In the genomic region with DNA sequence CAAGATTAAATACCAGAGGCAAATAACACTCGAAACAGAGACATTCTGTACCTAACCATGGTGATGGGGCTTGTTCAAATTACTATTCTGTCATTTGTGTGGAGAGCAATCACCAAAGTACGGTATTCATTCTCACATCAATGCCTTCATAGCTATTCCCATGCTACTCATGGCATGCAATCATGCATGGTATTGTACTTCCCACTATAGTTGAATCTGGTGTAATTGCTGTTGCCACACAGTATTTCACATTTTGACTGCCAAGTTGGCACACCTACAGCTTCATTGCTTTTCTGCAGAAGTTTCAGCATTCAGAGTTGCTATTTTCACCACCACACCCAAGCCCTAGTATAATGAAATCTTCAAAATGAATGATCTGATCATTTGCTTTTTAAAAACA, we compare ENCODE assay signal across 19 mouse cellular contexts. TPM values are rescaled to one million over a fixed set of nuclear protein-coding genes. Genes with fewer than 3 reads are reported as not detected.
DNase-seq lines count a peak whose midpoint lies in the region; ATAC-seq and TF ChIP-seq lines count a peak whose summit lies in the region.
"Had no signal": no experiment of that assay in that cellular context is flagged by ENCODE, and none has a peak within 500 bp of the region (broad histone marks: within the 10 kb centered on the region; RNA-seq: fewer than 3 reads in every experiment).

No protein-coding gene starts in this region.

- H3K9ac ChIP-seq in forebrain, embryonic 13.5 days, result no peak overlapping the region
- H3K9ac ChIP-seq in forebrain, embryonic 11.5 days (ENCODE audit: low read length), result no peak overlapping the region
- H3K9ac ChIP-seq in embryonic facial prominence, embryonic 15.5 days, result no peak overlapping the region
- H3K9ac ChIP-seq in liver, embryonic 11.5 days (ENCODE audit: low read depth, low read length), result no peak overlapping the region
- H3K9ac ChIP-seq in intestine, postnatal 0 days (ENCODE audit: low read depth, low read length), result no peak overlapping the region
- H3K9ac ChIP-seq: embryonic facial prominence, embryonic 12.5 days; liver, embryonic 13.5 days; lung, embryonic 14.5 days; midbrain, embryonic 13.5 days; neural tube, embryonic 13.5 days had no signal

- H3K4me2 ChIP-seq in forebrain, embryonic 13.5 days, result no peak overlapping the region
- no peak overlapping the region for H3K4me2 ChIP-seq in forebrain, embryonic 11.5 days (ENCODE audit: low read depth, low read length, severe bottlenecking)
- H3K4me2 ChIP-seq in embryonic facial prominence, embryonic 15.5 days (replicated peaks), result 0 out of 2 replicates have a peak overlapping the region, but pooled peaks have one; percentile 21
- peak overlapping the region; percentile 0 for H3K4me2 ChIP-seq in myocyte (ENCODE audit: low read depth)
- H3K4me2 ChIP-seq in liver, embryonic 11.5 days, result no peak overlapping the region
- H3K4me2 ChIP-seq in intestine, postnatal 0 days (replicated peaks; ENCODE audit: low read depth), result no peak overlapping the region
- H3K4me2 ChIP-seq: embryonic facial prominence, embryonic 12.5 days; liver, embryonic 13.5 days; lung, embryonic 14.5 days; midbrain, embryonic 13.5 days; neural tube, embryonic 13.5 days had no signal

- peak; percentile 82 for ATAC-seq in forebrain, embryonic 13.5 days
- ATAC-seq in forebrain, embryonic 11.5 days (replicated peaks; ENCODE audit: low FRiP score), result no peak
- ATAC-seq in embryonic facial prominence, embryonic 15.5 days (ENCODE audit: insufficient number of reproducible peaks, low FRiP score, low TSS enrichment, low read depth), result no peak
- no peak for ATAC-seq in liver, embryonic 11.5 days (replicated peaks; ENCODE audit: low FRiP score)
- no peak for ATAC-seq in intestine, postnatal 0 days
- ATAC-seq: midbrain, embryonic 13.5 days had no signal

- peaks cover 52% of the 10 kb centered on the region for H3K79me2 ChIP-seq in myocyte (ENCODE audit: control insufficient read depth, insufficient read depth)

- H3K27me3 ChIP-seq in forebrain, embryonic 13.5 days, result no peaks in the 10 kb centered on the region
- H3K27me3 ChIP-seq in forebrain, embryonic 11.5 days (ENCODE audit: control insufficient read depth, insufficient read depth, low read length), result no peaks in the 10 kb centered on the region
- H3K27me3 ChIP-seq in embryonic facial prominence, embryonic 15.5 days, result no peaks in the 10 kb centered on the region
- no peaks in the 10 kb centered on the region for H3K27me3 ChIP-seq in myocyte (ENCODE audit: control insufficient read depth, insufficient read depth, insufficient read length)
- H3K27me3 ChIP-seq in liver, embryonic 11.5 days (replicated peaks; ENCODE audit: control insufficient read depth, insufficient read depth, low read length), result no peaks in the 10 kb centered on the region
- H3K27me3 ChIP-seq in intestine, postnatal 0 days (replicated peaks; ENCODE audit: control insufficient read depth, insufficient read depth, low read length), result no peaks in the 10 kb centered on the region
- H3K27me3 ChIP-seq: embryonic facial prominence, embryonic 12.5 days; liver, embryonic 13.5 days; midbrain, embryonic 13.5 days; neural tube, embryonic 13.5 days had no signal

- 63% methylated on average over 2 of the region's 2 CpGs for WGBS in forebrain, embryonic 13.5 days
- WGBS in forebrain, embryonic 11.5 days, result 96% methylated on average over 2 of the region's 2 CpGs
- WGBS in embryonic facial prominence, embryonic 15.5 days, result 40% methylated on average over 2 of the region's 2 CpGs
- WGBS in liver, embryonic 11.5 days, result 76% methylated on average over 2 of the region's 2 CpGs
- 84% methylated on average over 2 of the region's 2 CpGs for WGBS in intestine, postnatal 0 days

- H3K36me3 ChIP-seq in forebrain, embryonic 13.5 days (ENCODE audit: poor library complexity, severe bottlenecking), result no peaks in the 10 kb centered on the region
- no peaks in the 10 kb centered on the region for H3K36me3 ChIP-seq in forebrain, embryonic 11.5 days (ENCODE audit: control insufficient read depth, insufficient read depth, low read length)
- peaks cover 16% of the 10 kb centered on the region for H3K36me3 ChIP-seq in embryonic facial prominence, embryonic 15.5 days
- peaks cover 25% of the 10 kb centered on the region for H3K36me3 ChIP-seq in myocyte (ENCODE audit: control insufficient read depth, insufficient read depth)
- H3K36me3 ChIP-seq in liver, embryonic 11.5 days (ENCODE audit: control insufficient read depth, insufficient read depth, low read length), result no peaks in the 10 kb centered on the region
- no peaks in the 10 kb centered on the region for H3K36me3 ChIP-seq in intestine, postnatal 0 days (ENCODE audit: control insufficient read depth, insufficient read depth)
- H3K36me3 ChIP-seq: embryonic facial prominence, embryonic 12.5 days; liver, embryonic 13.5 days; midbrain, embryonic 13.5 days; neural tube, embryonic 13.5 days had no signal

- no peak overlapping the region for H3K4me3 ChIP-seq in forebrain, embryonic 13.5 days
- no peak overlapping the region for H3K4me3 ChIP-seq in forebrain, embryonic 11.5 days (ENCODE audit: low read depth, low read length)
- no peak overlapping the region for H3K4me3 ChIP-seq in embryonic facial prominence, embryonic 15.5 days (replicated peaks)
- H3K4me3 ChIP-seq in myocyte, result no peak overlapping the region
- no peak overlapping the region for H3K4me3 ChIP-seq in liver, embryonic 11.5 days (ENCODE audit: low read depth, low read length)
- H3K4me3 ChIP-seq in intestine, postnatal 0 days (ENCODE audit: low read depth, low read length), result no peak overlapping the region
- H3K4me3 ChIP-seq: embryonic facial prominence, embryonic 12.5 days; liver, embryonic 13.5 days; midbrain, embryonic 13.5 days; neural tube, embryonic 13.5 days had no signal

- DNase-seq in forebrain, embryonic 11.5 days (ENCODE audit: low spot score), result no peak
- DNase-seq in lung, postnatal 36 days, result peak; percentile 54
- no peak for DNase-seq in lung, postnatal 4 days
- no peak for DNase-seq in liver, embryonic 11.5 days (ENCODE audit: low spot score)
- DNase-seq: adrenal gland, postnatal 36 days; cerebellum, adult 9-10 months; gastrocnemius, postnatal 14 days; kidney, adult 8-10 months; kidney, postnatal 25 days; liver, embryonic 13.5 days; lung, embryonic 14.5 days; thymus, postnatal 14 days had no signal

- TF ChIP-seq CTCF in intestine, postnatal 0 days (IDR thresholded peaks at IDR 0.05; ENCODE audit: low read depth), result no peak

- H3K4me1 ChIP-seq in forebrain, embryonic 13.5 days, result no peaks in the 10 kb centered on the region
- H3K4me1 ChIP-seq in forebrain, embryonic 11.5 days (replicated peaks; ENCODE audit: control insufficient read depth, insufficient read depth, low read length), result no peaks in the 10 kb centered on the region
- peaks cover 9% of the 10 kb centered on the region for H3K4me1 ChIP-seq in embryonic facial prominence, embryonic 15.5 days
- H3K4me1 ChIP-seq in liver, embryonic 11.5 days (replicated peaks; ENCODE audit: control insufficient read depth, insufficient read depth, low read length), result no peaks in the 10 kb centered on the region
- no peaks in the 10 kb centered on the region for H3K4me1 ChIP-seq in intestine, postnatal 0 days (replicated peaks; ENCODE audit: control insufficient read depth, insufficient read depth, low read length)
- H3K4me1 ChIP-seq: embryonic facial prominence, embryonic 12.5 days; liver, embryonic 13.5 days; midbrain, embryonic 13.5 days; neural tube, embryonic 13.5 days had no signal

- H3K27ac ChIP-seq in forebrain, embryonic 13.5 days, result no peak overlapping the region
- H3K27ac ChIP-seq in forebrain, embryonic 11.5 days (ENCODE audit: low read depth, low read length), result no peak overlapping the region
- peak overlapping the region; percentile 75 for H3K27ac ChIP-seq in embryonic facial prominence, embryonic 15.5 days (replicated peaks)
- H3K27ac ChIP-seq in liver, embryonic 11.5 days (ENCODE audit: low read depth, low read length), result no peak overlapping the region
- no peak overlapping the region for H3K27ac ChIP-seq in intestine, postnatal 0 days (ENCODE audit: low read depth, low read length)
- H3K27ac ChIP-seq: embryonic facial prominence, embryonic 12.5 days; liver, embryonic 13.5 days; midbrain, embryonic 13.5 days; neural tube, embryonic 13.5 days had no signal

- no peak for TF ChIP-seq POLR2A in myocyte (IDR thresholded peaks at IDR 0.05; ENCODE audit: insufficient read length, low read depth)

- H3K9me3 ChIP-seq in forebrain, embryonic 13.5 days (replicated peaks), result no peaks in the 10 kb centered on the region
- no peaks in the 10 kb centered on the region for H3K9me3 ChIP-seq in forebrain, embryonic 11.5 days (ENCODE audit: control insufficient read depth, low read length)
- H3K9me3 ChIP-seq in embryonic facial prominence, embryonic 15.5 days (replicated peaks), result no peaks in the 10 kb centered on the region
- H3K9me3 ChIP-seq in liver, embryonic 11.5 days (ENCODE audit: control insufficient read depth, low read length), result no peaks in the 10 kb centered on the region
- no peaks in the 10 kb centered on the region for H3K9me3 ChIP-seq in intestine, postnatal 0 days (ENCODE audit: control insufficient read depth)
- H3K9me3 ChIP-seq: embryonic facial prominence, embryonic 12.5 days; liver, embryonic 13.5 days; midbrain, embryonic 13.5 days; neural tube, embryonic 13.5 days had no signal

- H3ac ChIP-seq in myocyte (ENCODE audit: control insufficient read depth, insufficient read length), result no peak overlapping the region

TF ChIP-seq in myocyte, 11 proteins besides CTCF, POLR2A, EP300 and RAD21 (continues in another document):
- TF ChIP-seq MAX (IDR thresholded peaks at IDR 0.05; ENCODE audit: low read depth) (no peak), MYOG (IDR thresholded peaks at IDR 0.05; ENCODE audit: control insufficient read depth in 1 of 3, insufficient read depth in 1 of 3, insufficient read length in 2 of 3, low read depth in 2 of 3) (no peak), SRF (IDR thresholded peaks at IDR 0.05; ENCODE audit: control insufficient read depth, insufficient read length, low read depth) (no peak), TCF12 (IDR thresholded peaks at IDR 0.05; ENCODE audit: insufficient read depth, poor library complexity, severe bottlenecking) (no peak), USF1 (IDR thresholded peaks at IDR 0.05; ENCODE audit: low read depth) (no peak), TCF3 (IDR thresholded peaks at IDR 0.05; ENCODE audit: insufficient read length, low read depth) (no peak), REST (IDR thresholded peaks at IDR 0.05; ENCODE audit: insufficient read depth, insufficient read length) (no peak), E2F4 (IDR thresholded peaks at IDR 0.05; ENCODE audit: insufficient read depth) (no peak), CEBPB (IDR thresholded peaks at IDR 0.05; ENCODE audit: insufficient read depth, poor library complexity, severe bottlenecking) (no peak)

RNA-seq across cellular contexts. Expression of a gene that starts 4.4 kb away (rescaled TPM):
- 1.1 and 1.4 TPM in 2 replicates for polyA plus RNA-seq in forebrain, embryonic 13.5 days (2015; fragmentation: Nextera tagmentation; extraction: Ambion mirVana)
- 4.1 and 5.3 TPM in 2 replicates for polyA plus RNA-seq in forebrain, embryonic 11.5 days (2014; fragmentation: Nextera tagmentation; extraction: Ambion mirVana)
- polyA plus RNA-seq in embryonic facial prominence, embryonic 15.5 days (2015; fragmentation: Nextera tagmentation; extraction: Ambion mirVana), result 565 and 632 TPM in 2 replicates
- polyA plus RNA-seq in myocyte (2012; fragmentation: generic; extraction: Trizol), result 139 TPM
- polyA plus RNA-seq in liver, embryonic 11.5 days (2014; fragmentation: Nextera tagmentation; extraction: Ambion mirVana), result 16.8 and 18.7 TPM in 2 replicates
- 46.5 and 48.9 TPM in 2 replicates for polyA plus RNA-seq in intestine, postnatal 0 days (2015; fragmentation: Nextera tagmentation; extraction: Ambion mirVana)

Comparison
In these comparisons a context has a peak if more than half of its experiments do, and no peak if none do; other contexts are left out.
1. H3K4me2 ChIP-seq: peak in embryonic facial prominence, embryonic 15.5 days (single experiment) and myocyte (single experiment); none in forebrain, embryonic 13.5 days (single experiment), forebrain, embryonic 11.5 days (single experiment), liver, embryonic 11.5 days (single experiment) and intestine, postnatal 0 days (single experiment).